Mouse (Mus musculus): Measurements from ENCODE around the gene Hc. TPM values are rescaled to one million over a fixed set of nuclear protein-coding genes. Genes with fewer than 3 reads are reported as not detected.

Hc gene
- polyA plus RNA-seq, 1 experiment from 2014 or later: 0.26 TPM

- DNase-seq (ENCODE audit: low spot score, missing footprints) (peak; percentile 51), ATAC-seq (ENCODE audit: low FRiP score) (no peak)
- 83% methylated on average over 6 of the region's 6 CpGs for WGBS
- no peaks in the 10 kb centered on the region for H3K36me3 ChIP-seq (ENCODE audit: control insufficient read depth, insufficient read depth, low read length)
- no peaks in the 10 kb centered on the region for H3K27me3 ChIP-seq (ENCODE audit: control insufficient read depth, insufficient read depth, low read length)
- no peak overlapping the region for H3K9ac ChIP-seq (ENCODE audit: low read length)
- H3K4me3 ChIP-seq (ENCODE audit: low read depth, low read length): no peak overlapping the region
- H3K27ac ChIP-seq (ENCODE audit: low read depth, low read length): no peak overlapping the region
- H3K9me3 ChIP-seq (ENCODE audit: control insufficient read depth, low read length): no peaks in the 10 kb centered on the region
- H3K4me1 ChIP-seq (ENCODE audit: control insufficient read depth, insufficient read depth, low read length): no peaks in the 10 kb centered on the region
- no peak overlapping the region for H3K4me2 ChIP-seq
These were observed 97.0 kb downstream of the Hc start for GRCm38 (mm10) chr2:34964230-34964629.

DNA sequence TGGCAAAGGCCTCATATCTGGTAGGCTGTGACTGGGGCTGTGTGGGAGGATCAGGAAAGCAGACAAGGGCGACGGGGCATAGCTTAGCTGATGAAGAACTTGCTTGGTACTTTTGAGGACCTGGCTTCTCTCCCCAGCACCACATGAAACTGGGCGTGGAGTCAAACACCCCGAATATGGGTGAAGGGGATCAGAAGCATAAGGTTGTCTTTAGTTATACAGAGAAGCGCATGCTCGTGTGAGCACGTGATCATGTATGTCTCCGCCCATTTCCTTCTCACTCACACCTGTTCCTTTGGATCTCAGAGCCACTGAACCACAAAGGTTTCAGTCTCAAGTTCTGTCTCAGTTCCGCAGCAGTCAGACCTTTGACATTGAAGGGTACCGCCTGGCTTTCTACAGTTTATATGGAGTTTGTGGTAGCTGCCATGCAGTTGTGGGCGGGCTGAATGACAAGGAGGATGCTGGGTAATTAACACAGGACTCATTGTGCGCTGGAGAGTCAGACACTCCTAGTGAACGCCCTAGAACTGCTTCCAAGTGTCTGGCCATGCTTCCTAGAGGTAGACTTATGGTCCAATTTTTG, 97.8 kb downstream of the Hc start:
- ATAC-seq (ENCODE audit: low FRiP score): no peak
- 86% methylated on average over 13 of the region's 13 CpGs for WGBS

DNA sequence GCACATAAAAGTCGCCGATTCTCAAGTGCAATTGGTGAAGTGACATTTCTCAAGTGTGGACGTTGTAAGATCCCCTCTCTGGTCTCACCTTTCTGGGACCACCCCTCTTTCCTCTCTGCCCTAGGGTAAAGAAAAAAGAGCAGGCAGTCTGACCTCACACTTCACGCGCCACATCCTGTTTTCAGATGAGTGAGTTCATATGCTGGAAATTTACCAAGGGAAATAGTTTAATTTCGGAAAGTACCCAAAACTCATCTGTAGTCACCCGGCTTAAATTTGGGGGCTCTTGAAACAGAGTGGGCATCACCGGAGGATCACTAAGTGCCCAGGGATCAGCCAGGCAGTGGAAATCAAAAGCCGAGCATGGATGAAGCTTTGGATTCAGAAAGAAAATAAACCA, 98.3 kb downstream of the Hc start:
- Histone ChIP-seq H3K4me3 (ENCODE audit: low read depth, low read length) (no peak overlapping the region), H3K4me1 (ENCODE audit: control insufficient read depth, insufficient read depth, low read length) (no peaks in the 10 kb centered on the region), H3K9me3 (ENCODE audit: control insufficient read depth, low read length) (no peaks in the 10 kb centered on the region), H3K27me3 (ENCODE audit: control insufficient read depth, insufficient read depth, low read length) (no peaks in the 10 kb centered on the region), H3K4me2 (no peak overlapping the region), H3K27ac (ENCODE audit: low read depth, low read length) (no peak overlapping the region), H3K36me3 (ENCODE audit: control insufficient read depth, insufficient read depth, low read length) (no peaks in the 10 kb centered on the region), H3K9ac (ENCODE audit: low read length) (no peak overlapping the region)
- DNase-seq (ENCODE audit: low spot score, missing footprints) (no peak), ATAC-seq (ENCODE audit: low FRiP score) (no peak)
- WGBS: 90% methylated on average over 9 of the region's 9 CpGs

More for the DNA sequence above, 97.8 kb downstream of the Hc start:
- Histone ChIP-seq H3K9ac (ENCODE audit: low read length) (no peak overlapping the region), H3K27me3 (ENCODE audit: control insufficient read depth, insufficient read depth, low read length) (no peaks in the 10 kb centered on the region), H3K4me2 (no peak overlapping the region), H3K36me3 (ENCODE audit: control insufficient read depth, insufficient read depth, low read length) (no peaks in the 10 kb centered on the region), H3K4me1 (ENCODE audit: control insufficient read depth, insufficient read depth, low read length) (no peaks in the 10 kb centered on the region), H3K27ac (ENCODE audit: low read depth, low read length) (no peak overlapping the region), H3K9me3 (ENCODE audit: control insufficient read depth, low read length) (no peaks in the 10 kb centered on the region), H3K4me3 (ENCODE audit: low read depth, low read length) (no peak overlapping the region)
- DNase-seq (ENCODE audit: low spot score, missing footprints): peak; percentile 54

- H3K4me2 ChIP-seq: no peak overlapping the region
- no peak overlapping the region for H3K4me3 ChIP-seq (ENCODE audit: low read depth, low read length)
- no peak for DNase-seq (ENCODE audit: low spot score, missing footprints)
- ATAC-seq (ENCODE audit: low FRiP score): no peak
- 77% methylated on average over 2 of the region's 2 CpGs for WGBS
- H3K36me3 ChIP-seq (ENCODE audit: control insufficient read depth, insufficient read depth, low read length): no peaks in the 10 kb centered on the region
- no peak overlapping the region for H3K9ac ChIP-seq (ENCODE audit: low read length)
- no peaks in the 10 kb centered on the region for H3K9me3 ChIP-seq (ENCODE audit: control insufficient read depth, low read length)
- no peak overlapping the region for H3K27ac ChIP-seq (ENCODE audit: low read depth, low read length)
- no peaks in the 10 kb centered on the region for H3K4me1 ChIP-seq (ENCODE audit: control insufficient read depth, insufficient read depth, low read length)
- no peaks in the 10 kb centered on the region for H3K27me3 ChIP-seq (ENCODE audit: control insufficient read depth, insufficient read depth, low read length)
These were observed 99.0 kb downstream of the Hc start for GRCm38 (mm10) chr2:34962211-34962610.

DNA sequence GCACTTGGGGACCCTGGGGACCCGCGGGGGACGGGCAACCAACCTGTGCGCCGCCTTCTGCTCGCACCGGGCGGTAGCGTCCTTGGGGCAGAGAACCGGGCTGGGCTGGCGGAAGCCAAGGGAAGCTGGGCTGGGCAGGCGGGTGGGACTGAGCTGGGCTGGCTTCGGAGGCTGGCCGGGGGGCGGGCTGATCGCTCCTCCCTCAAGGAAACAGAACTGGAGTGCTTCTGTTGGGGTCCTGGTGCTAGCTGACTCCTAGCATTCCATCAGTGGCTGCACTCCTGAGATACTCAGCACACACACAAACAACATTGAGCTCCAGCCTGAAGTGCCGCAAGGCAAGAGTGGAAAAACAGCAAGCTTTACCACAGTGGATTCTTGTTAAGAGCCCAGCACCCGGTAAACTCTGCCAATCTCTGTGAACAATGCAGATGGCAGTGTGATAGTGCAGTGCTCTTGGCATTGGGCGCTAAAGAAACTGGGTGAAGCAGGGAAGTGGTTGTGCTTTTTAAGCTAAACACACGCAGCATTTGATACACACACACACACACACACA, 99.7 kb downstream of the Hc start, which contains the start of gene Traf1:
Gene Traf1, minus strand, starts transcription at position 292 of the 556 bp plus-strand sequence.
- ATAC-seq (ENCODE audit: low FRiP score): no peak
- no peak for DNase-seq (ENCODE audit: low spot score, missing footprints)

GRCm38 (mm10) chr2:34960966-34961365, 100.3 kb downstream of the Hc start:
- DNase-seq (ENCODE audit: low spot score, missing footprints) (no peak), ATAC-seq (ENCODE audit: low FRiP score) (no peak)
- Histone ChIP-seq H3K4me2 (no peak overlapping the region; the same call in 1 of the 2 replicates), H3K27ac (ENCODE audit: low read depth, low read length) (no peak overlapping the region), H3K9me3 (ENCODE audit: control insufficient read depth, low read length) (no peaks in the 10 kb centered on the region), H3K4me3 (ENCODE audit: low read depth, low read length) (no peak overlapping the region), H3K27me3 (ENCODE audit: control insufficient read depth, insufficient read depth, low read length) (no peaks in the 10 kb centered on the region), H3K9ac (ENCODE audit: low read length) (no peak overlapping the region), H3K4me1 (ENCODE audit: control insufficient read depth, insufficient read depth, low read length) (no peaks in the 10 kb centered on the region), H3K36me3 (ENCODE audit: control insufficient read depth, insufficient read depth, low read length) (no peaks in the 10 kb centered on the region)
- WGBS: 76% methylated on average over 6 of the region's 6 CpGs

More for the DNA sequence above, 99.7 kb downstream of the Hc start, which contains the start of gene Traf1:
- no peaks in the 10 kb centered on the region for H3K36me3 ChIP-seq (ENCODE audit: control insufficient read depth, insufficient read depth, low read length)
- 21% methylated on average over 20 of the region's 20 CpGs for WGBS
- no peak within 1 kb of the TSS for H3K9ac ChIP-seq (ENCODE audit: low read length)
- no peaks in the 10 kb centered on the region for H3K4me1 ChIP-seq (ENCODE audit: control insufficient read depth, insufficient read depth, low read length)
- no peaks in the 10 kb centered on the region for H3K9me3 ChIP-seq (ENCODE audit: control insufficient read depth, low read length)
- no peak within 1 kb of the TSS; the same call in 1 of the 2 replicates for H3K4me2 ChIP-seq
- H3K4me3 ChIP-seq (ENCODE audit: low read depth, low read length): no peak within 1 kb of the TSS
- no peak within 1 kb of the TSS for H3K27ac ChIP-seq (ENCODE audit: low read depth, low read length)
- H3K27me3 ChIP-seq (ENCODE audit: control insufficient read depth, insufficient read depth, low read length): no peaks in the 10 kb centered on the region

- H3K9me3 ChIP-seq (ENCODE audit: control insufficient read depth, low read length): no peaks in the 10 kb centered on the region
- no peaks in the 10 kb centered on the region for H3K36me3 ChIP-seq (ENCODE audit: control insufficient read depth, insufficient read depth, low read length)
- no peak overlapping the region for H3K9ac ChIP-seq (ENCODE audit: low read length)
- DNase-seq (ENCODE audit: low spot score, missing footprints): no peak
- H3K4me2 ChIP-seq: no peak overlapping the region
- H3K4me1 ChIP-seq (ENCODE audit: control insufficient read depth, insufficient read depth, low read length): no peaks in the 10 kb centered on the region
- 78% methylated on average over 5 of the region's 5 CpGs for WGBS
- H3K4me3 ChIP-seq (ENCODE audit: low read depth, low read length): no peak overlapping the region
- H3K27me3 ChIP-seq (ENCODE audit: control insufficient read depth, insufficient read depth, low read length): no peaks in the 10 kb centered on the region
- no peak for ATAC-seq (ENCODE audit: low FRiP score)
- H3K27ac ChIP-seq (ENCODE audit: low read depth, low read length): no peak overlapping the region
These were observed 100.8 kb downstream of the Hc start for GRCm38 (mm10) chr2:34960466-34960865.

DNA sequence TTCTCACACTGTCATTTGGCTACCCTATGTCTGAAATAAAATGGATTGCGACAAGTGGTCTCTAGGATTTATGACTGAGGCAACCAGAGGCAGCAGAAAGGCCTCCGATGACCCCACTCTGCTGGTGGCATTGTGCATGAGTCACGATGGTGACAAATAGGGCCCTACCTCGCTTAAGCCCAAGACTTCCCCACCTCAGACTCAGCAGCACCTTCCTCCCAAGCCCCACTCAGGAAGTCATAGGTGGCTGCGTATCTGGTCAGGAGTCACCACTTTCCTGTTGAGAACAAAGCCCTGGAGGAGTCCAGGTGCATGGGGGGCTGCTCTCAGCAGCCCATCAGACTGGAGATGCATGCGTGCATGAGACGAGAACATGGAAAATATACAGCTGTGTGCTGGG, 102.7 kb downstream of the Hc start:
- Histone ChIP-seq H3K9me3 (ENCODE audit: control insufficient read depth, low read length) (no peaks in the 10 kb centered on the region), H3K36me3 (ENCODE audit: control insufficient read depth, insufficient read depth, low read length) (no peaks in the 10 kb centered on the region), H3K27ac (ENCODE audit: low read depth, low read length) (no peak overlapping the region), H3K27me3 (ENCODE audit: control insufficient read depth, insufficient read depth, low read length) (no peaks in the 10 kb centered on the region), H3K4me1 (ENCODE audit: control insufficient read depth, insufficient read depth, low read length) (no peaks in the 10 kb centered on the region), H3K4me3 (ENCODE audit: low read depth, low read length) (no peak overlapping the region), H3K4me2 (no peak overlapping the region), H3K9ac (ENCODE audit: low read length) (no peak overlapping the region)
- 93% methylated on average over 7 of the region's 7 CpGs for WGBS
- ATAC-seq (ENCODE audit: low FRiP score) (no peak), DNase-seq (ENCODE audit: low spot score, missing footprints) (no peak)

DNA sequence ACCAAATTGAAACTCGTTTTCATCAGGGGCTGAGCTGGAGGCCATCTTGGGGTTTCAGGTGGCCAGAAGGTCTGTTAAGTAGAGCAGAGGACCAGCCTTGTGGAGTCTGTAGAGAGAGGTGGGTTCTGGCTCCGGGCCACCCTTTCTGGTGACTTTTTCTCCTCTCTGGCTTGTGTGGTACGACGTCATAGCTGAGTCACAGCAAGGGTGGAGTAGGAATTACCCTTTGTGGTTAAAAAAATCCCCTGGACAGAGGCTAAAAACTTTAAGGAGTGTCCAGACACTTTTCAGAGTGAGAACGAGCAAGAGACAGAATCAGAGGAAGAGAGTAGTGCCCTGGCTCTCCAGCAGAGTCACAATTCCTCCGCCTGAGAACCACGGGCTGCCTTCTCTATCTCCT, 103.2 kb downstream of the Hc start:
- Histone ChIP-seq H3K4me3 (ENCODE audit: low read depth, low read length) (no peak overlapping the region), H3K27ac (ENCODE audit: low read depth, low read length) (no peak overlapping the region), H3K4me2 (no peak overlapping the region), H3K4me1 (ENCODE audit: control insufficient read depth, insufficient read depth, low read length) (no peaks in the 10 kb centered on the region), H3K27me3 (ENCODE audit: control insufficient read depth, insufficient read depth, low read length) (no peaks in the 10 kb centered on the region), H3K9me3 (ENCODE audit: control insufficient read depth, low read length) (no peaks in the 10 kb centered on the region), H3K36me3 (ENCODE audit: control insufficient read depth, insufficient read depth, low read length) (no peaks in the 10 kb centered on the region), H3K9ac (ENCODE audit: low read length) (no peak overlapping the region)
- ATAC-seq (ENCODE audit: low FRiP score): no peak
- 77% methylated on average over 7 of the region's 7 CpGs for WGBS
- peak; percentile 2 for DNase-seq (ENCODE audit: low spot score, missing footprints)

Measured in midbrain, embryonic 11.5 days (tissue).